Comparison of ENCODE assay signal across 8 mouse cellular contexts in the genomic region with DNA sequence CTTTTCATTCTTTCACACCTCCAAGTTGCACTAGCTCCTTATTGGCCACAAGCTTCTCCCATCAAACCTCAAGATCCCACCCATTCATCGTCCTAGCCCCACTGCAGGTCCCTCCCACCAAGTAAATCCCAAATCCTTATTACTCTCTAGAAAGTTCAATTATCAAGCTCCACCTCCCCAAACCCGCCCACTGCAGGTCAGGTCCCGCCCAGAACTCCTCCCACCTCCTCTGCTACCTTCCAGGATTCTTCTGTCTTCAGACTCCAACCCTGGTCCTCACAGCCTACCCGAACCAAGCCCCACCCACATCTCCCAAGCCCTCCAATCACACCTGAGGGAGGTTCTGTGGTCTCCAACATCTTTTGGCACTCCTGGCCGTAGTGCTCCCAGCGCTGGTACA. TPM values are rescaled to one million over a fixed set of nuclear protein-coding genes. Genes with fewer than 3 reads are reported as not detected.
DNase-seq lines count a peak whose midpoint lies in the region; ATAC-seq and TF ChIP-seq lines count a peak whose summit lies in the region.

No protein-coding gene starts in this region.

- H3K4me1 ChIP-seq in heart, embryonic 16.5 days (ENCODE audit: control insufficient read depth, insufficient read depth, low read length), result peaks cover 36% of the 10 kb centered on the region
- H3K4me1 ChIP-seq in forebrain, embryonic 14.5 days (ENCODE audit: control insufficient read depth, insufficient read depth, low read length), result peaks cover 15% of the 10 kb centered on the region
- peaks cover 5% of the 10 kb centered on the region for H3K4me1 ChIP-seq in limb, embryonic 11.5 days (ENCODE audit: control insufficient read depth, insufficient read depth, low read length)
- peaks cover 32% of the 10 kb centered on the region for H3K4me1 ChIP-seq in neural tube, embryonic 15.5 days

- WGBS in heart, embryonic 16.5 days, result 5% methylated on average over 6 of the region's 6 CpGs
- 2% methylated on average over 6 of the region's 6 CpGs for WGBS in forebrain, embryonic 14.5 days
- under 1% methylated on average over 6 of the region's 6 CpGs for WGBS in limb, embryonic 11.5 days
- 2% methylated on average over 6 of the region's 6 CpGs for WGBS in neural tube, embryonic 15.5 days

- intact Hi-C loops in heart, postnatal 25 days (cut with DNase I), result no loop called here

- peak overlapping the region; percentile 62 for H3K4me2 ChIP-seq in heart, embryonic 16.5 days (ENCODE audit: low read depth, low read length)
- peak overlapping the region; percentile 38; the same call in 1 of the 2 replicates for H3K4me2 ChIP-seq in forebrain, embryonic 14.5 days (ENCODE audit: low read length)
- peak overlapping the region; percentile 1; the same call in 1 of the 2 replicates for H3K4me2 ChIP-seq in limb, embryonic 11.5 days (ENCODE audit: low read depth, severe bottlenecking)
- H3K4me2 ChIP-seq in neural tube, embryonic 15.5 days, result peak overlapping the region; percentile 32

- H3K27me3 ChIP-seq in heart, embryonic 16.5 days (ENCODE audit: control insufficient read depth, insufficient read depth, low read length), result peaks cover 6% of the 10 kb centered on the region
- H3K27me3 ChIP-seq in forebrain, embryonic 14.5 days (replicated peaks; ENCODE audit: control insufficient read depth, insufficient read depth, low read length), result peaks cover 11% of the 10 kb centered on the region; the same call in 1 of the 2 replicates
- H3K27me3 ChIP-seq in limb, embryonic 11.5 days (ENCODE audit: control insufficient read depth, insufficient read depth, low read length), result peaks cover 28% of the 10 kb centered on the region
- peaks cover 48% of the 10 kb centered on the region for H3K27me3 ChIP-seq in neural tube, embryonic 15.5 days (replicated peaks)

- DNase-seq in heart, postnatal 25 days (ENCODE audit: low spot score), result no peak
- peak; percentile 22 for DNase-seq in forebrain, embryonic 14.5 days (ENCODE audit: low spot score)
- DNase-seq in limb, embryonic 11.5 days (ENCODE audit: low spot score), result peak; percentile 70
- no peak for DNase-seq in adrenal gland, postnatal 36 days
- DNase-seq in layer of hippocampus, adult 2 months (ENCODE audit: low spot score in 2 of 2), result no peak
- DNase-seq in frontal cortex, postnatal 36 days (ENCODE audit: low spot score in 2 of 2), result no peak

- no peak overlapping the region for H3K27ac ChIP-seq in heart, embryonic 16.5 days (ENCODE audit: low read length)
- no peak overlapping the region for H3K27ac ChIP-seq in forebrain, embryonic 14.5 days (ENCODE audit: low read depth, low read length)
- H3K27ac ChIP-seq in limb, embryonic 11.5 days (replicated peaks; ENCODE audit: low read depth, low read length), result no peak overlapping the region
- no peak overlapping the region for H3K27ac ChIP-seq in neural tube, embryonic 15.5 days (replicated peaks)
- H3K27ac ChIP-seq in layer of hippocampus, adult 2 months, result no peak overlapping the region

- peak overlapping the region; percentile 75 for H3K9ac ChIP-seq in heart, embryonic 16.5 days (ENCODE audit: low read length)
- H3K9ac ChIP-seq in forebrain, embryonic 14.5 days (ENCODE audit: low read length), result no peak overlapping the region
- H3K9ac ChIP-seq in limb, embryonic 11.5 days (ENCODE audit: low read length), result no peak overlapping the region
- H3K9ac ChIP-seq in neural tube, embryonic 15.5 days (replicated peaks), result no peak overlapping the region

- ATAC-seq in heart, embryonic 16.5 days (replicated peaks; ENCODE audit: extremely low read depth, insufficient read depth, low FRiP score), result peak; percentile 8; the same call in 1 of the 2 replicates
- peak; percentile 29; the same call in 1 of the 2 replicates for ATAC-seq in forebrain, embryonic 14.5 days
- peak; percentile 69 for ATAC-seq in limb, embryonic 11.5 days (ENCODE audit: insufficient number of reproducible peaks, low FRiP score, low TSS enrichment, low read depth)
- ATAC-seq in neural tube, embryonic 15.5 days (ENCODE audit: low FRiP score), result no peak

- no peak for TF ChIP-seq CTCF in layer of hippocampus, adult 2 months (conservative IDR thresholded peaks at IDR 0.05)

- peak overlapping the region; percentile 50 for H3K4me3 ChIP-seq in heart, embryonic 16.5 days (ENCODE audit: low read length)
- no peak overlapping the region for H3K4me3 ChIP-seq in forebrain, embryonic 14.5 days (ENCODE audit: low read depth, low read length)
- H3K4me3 ChIP-seq in limb, embryonic 11.5 days (ENCODE audit: low read depth, low read length), result no peak overlapping the region
- H3K4me3 ChIP-seq in neural tube, embryonic 15.5 days (replicated peaks), result no peak overlapping the region
- no peak overlapping the region for H3K4me3 ChIP-seq in layer of hippocampus, adult 2 months

- H3K9me3 ChIP-seq in heart, embryonic 16.5 days (replicated peaks; ENCODE audit: control insufficient read depth, low read length), result 0 out of 2 replicates have a peak, but pooled peaks cover 5% of the 10 kb centered on the region
- no peaks in the 10 kb centered on the region for H3K9me3 ChIP-seq in forebrain, embryonic 14.5 days (replicated peaks; ENCODE audit: control insufficient read depth, low read length)
- H3K9me3 ChIP-seq in limb, embryonic 11.5 days (ENCODE audit: control insufficient read depth, low read length), result no peaks in the 10 kb centered on the region; the same call in 1 of the 2 replicates
- H3K9me3 ChIP-seq in neural tube, embryonic 15.5 days (replicated peaks), result no peaks in the 10 kb centered on the region

- 0 out of 2 replicates have a peak, but pooled peaks cover 4% of the 10 kb centered on the region for H3K36me3 ChIP-seq in heart, embryonic 16.5 days (ENCODE audit: control insufficient read depth, insufficient read depth)
- no peaks in the 10 kb centered on the region for H3K36me3 ChIP-seq in forebrain, embryonic 14.5 days (ENCODE audit: control insufficient read depth, insufficient read depth, low read length)
- no peaks in the 10 kb centered on the region for H3K36me3 ChIP-seq in limb, embryonic 11.5 days (ENCODE audit: control insufficient read depth, insufficient read depth, low read length)
- no peaks in the 10 kb centered on the region for H3K36me3 ChIP-seq in neural tube, embryonic 15.5 days

RNA-seq across cellular contexts. Expression of a gene that starts 1.7 kb away (rescaled TPM):
- polyA plus RNA-seq in heart, embryonic 16.5 days (2015; fragmentation: Nextera tagmentation; extraction: Ambion mirVana), result 104 and 107 TPM in 2 replicates
- total RNA-seq in heart, postnatal 25 days (2021), result under 1 TPM; 0.21 to 0.22 TPM
- 4.8 and 8.2 TPM in 2 replicates for polyA plus RNA-seq in forebrain, embryonic 14.5 days (2014; fragmentation: Nextera tagmentation; extraction: Ambion mirVana)
- polyA plus RNA-seq in limb, embryonic 11.5 days (2014; fragmentation: Nextera tagmentation; extraction: Ambion mirVana), result 0.23 TPM in 1 of 2 replicates, not detected in the other
- 1.2 and 2.1 TPM in 2 replicates for polyA plus RNA-seq in neural tube, embryonic 15.5 days (2015; fragmentation: Nextera tagmentation; extraction: Ambion mirVana)
- total RNA-seq in adrenal gland, postnatal 36 days (2021), result under 1 TPM; 0.40 to 0.56 TPM
- 1 to 10 TPM in 1 of 2 experiments, under 1 TPM in 1; 0.87 to 1.2 TPM for total RNA-seq in layer of hippocampus, adult 2 months (2021)

RNA-seq across cellular contexts. Expression of a gene that starts 12.0 kb away (rescaled TPM):
- 23.5 and 26.2 TPM in 2 replicates for polyA plus RNA-seq in heart, embryonic 16.5 days (2015; fragmentation: Nextera tagmentation; extraction: Ambion mirVana)
- total RNA-seq in heart, postnatal 25 days (2021), result 10 to 100 TPM; 37.1 to 37.8 TPM
- polyA plus RNA-seq in forebrain, embryonic 14.5 days (2014; fragmentation: Nextera tagmentation; extraction: Ambion mirVana), result 3.4 TPM in 2 replicates
- polyA plus RNA-seq in limb, embryonic 11.5 days (2014; fragmentation: Nextera tagmentation; extraction: Ambion mirVana), result 2.2 and 2.3 TPM in 2 replicates
- 11.6 and 13.3 TPM in 2 replicates for polyA plus RNA-seq in neural tube, embryonic 15.5 days (2015; fragmentation: Nextera tagmentation; extraction: Ambion mirVana)
- 10 to 100 TPM; 45.2 to 65.2 TPM for total RNA-seq in adrenal gland, postnatal 36 days (2021)
- total RNA-seq in layer of hippocampus, adult 2 months (2021), result 100 to 1,000 TPM; 159 to 162 TPM

RNA-seq across cellular contexts. Expression of a gene that starts 14.7 kb away (rescaled TPM):
- polyA plus RNA-seq in heart, embryonic 16.5 days (2015; fragmentation: Nextera tagmentation; extraction: Ambion mirVana), result 84.3 and 93.8 TPM in 2 replicates
- total RNA-seq in heart, postnatal 25 days (2021), result 10 to 100 TPM; 67.8 to 71.0 TPM
- polyA plus RNA-seq in forebrain, embryonic 14.5 days (2014; fragmentation: Nextera tagmentation; extraction: Ambion mirVana), result 141 and 155 TPM in 2 replicates
- polyA plus RNA-seq in limb, embryonic 11.5 days (2014; fragmentation: Nextera tagmentation; extraction: Ambion mirVana), result 179 and 183 TPM in 2 replicates
- 122 and 124 TPM in 2 replicates for polyA plus RNA-seq in neural tube, embryonic 15.5 days (2015; fragmentation: Nextera tagmentation; extraction: Ambion mirVana)
- 100 to 1,000 TPM in 1 of 2 experiments, 10 to 100 TPM in 1; 96.5 to 105 TPM for total RNA-seq in adrenal gland, postnatal 36 days (2021)
- 10 to 100 TPM; 76.0 to 80.5 TPM for total RNA-seq in layer of hippocampus, adult 2 months (2021)

RNA-seq across cellular contexts. Expression of a gene that starts 15.1 kb away (rescaled TPM):
- polyA plus RNA-seq in heart, embryonic 16.5 days (2015; fragmentation: Nextera tagmentation; extraction: Ambion mirVana), result 9.6 and 10.6 TPM in 2 replicates
- total RNA-seq in heart, postnatal 25 days (2021), result 1 to 10 TPM; 4.6 to 5.1 TPM
- 11.1 and 14.0 TPM in 2 replicates for polyA plus RNA-seq in forebrain, embryonic 14.5 days (2014; fragmentation: Nextera tagmentation; extraction: Ambion mirVana)
- 10.7 and 11.7 TPM in 2 replicates for polyA plus RNA-seq in limb, embryonic 11.5 days (2014; fragmentation: Nextera tagmentation; extraction: Ambion mirVana)
- polyA plus RNA-seq in neural tube, embryonic 15.5 days (2015; fragmentation: Nextera tagmentation; extraction: Ambion mirVana), result 21.7 and 24.5 TPM in 2 replicates
- total RNA-seq in adrenal gland, postnatal 36 days (2021), result 10 to 100 TPM; 17.4 to 18.8 TPM
- 10 to 100 TPM; 17.6 to 18.4 TPM for total RNA-seq in layer of hippocampus, adult 2 months (2021)

RNA-seq across cellular contexts. Expression of a gene that starts 44.5 kb away (rescaled TPM):
- 9.8 and 9.9 TPM in 2 replicates for polyA plus RNA-seq in heart, embryonic 16.5 days (2015; fragmentation: Nextera tagmentation; extraction: Ambion mirVana)
- total RNA-seq in heart, postnatal 25 days (2021), result 1 to 10 TPM; 5.4 to 5.5 TPM
- polyA plus RNA-seq in forebrain, embryonic 14.5 days (2014; fragmentation: Nextera tagmentation; extraction: Ambion mirVana), result 10.1 and 11.9 TPM in 2 replicates
- 9.3 and 9.8 TPM in 2 replicates for polyA plus RNA-seq in limb, embryonic 11.5 days (2014; fragmentation: Nextera tagmentation; extraction: Ambion mirVana)
- 15.5 and 17.0 TPM in 2 replicates for polyA plus RNA-seq in neural tube, embryonic 15.5 days (2015; fragmentation: Nextera tagmentation; extraction: Ambion mirVana)
- total RNA-seq in adrenal gland, postnatal 36 days (2021), result 10 to 100 TPM; 11.5 to 13.1 TPM
- total RNA-seq in layer of hippocampus, adult 2 months (2021), result 10 to 100 TPM; 12.5 to 13.1 TPM

Comparison
In these comparisons a context has a peak if more than half of its experiments do, and no peak if none do; other contexts are left out.
1. H3K4me2 ChIP-seq: peak in every context shown above with its lines; median percentile 62 in heart, embryonic 16.5 days; 38 in forebrain, embryonic 14.5 days; 32 in neural tube, embryonic 15.5 days; 1 in limb, embryonic 11.5 days.
2. DNase-seq: peak in forebrain, embryonic 14.5 days (single experiment) and limb, embryonic 11.5 days (single experiment); none in heart, postnatal 25 days (single experiment), adrenal gland, postnatal 36 days (0 of 2), layer of hippocampus, adult 2 months (0 of 2) and frontal cortex, postnatal 36 days (0 of 2).
3. RNA of a gene that starts 1.7 kb away (polyA plus RNA-seq): 104 to 107 TPM in heart, embryonic 16.5 days; 4.8 to 8.2 TPM in forebrain, embryonic 14.5 days, 1.2 to 2.1 TPM in neural tube, embryonic 15.5 days and 0.23 TPM in limb, embryonic 11.5 days; every median in the first group is over 10 times any median in the second.